Mouse (Mus musculus) hindbrain, postnatal 0 days (tissue): Measurements from ENCODE around the gene Ube2n. TPM values are rescaled to one million over a fixed set of nuclear protein-coding genes. Genes with fewer than 3 reads are reported as not detected.
A peak's percentile ranks its signal among the peaks of the same experiment; 100 is the strongest.
"Not testable (repeated sequence)": the region's sequence is repeated elsewhere in the genome, so short reads cannot be mapped to it uniquely, and the experiment has no call there.

ENCODE experiments used
- ATAC-seq: fragments of 200-750 bp; cut with Nextera tagmentation; 2 replicates; pipeline ENCODE4 v1.8.0; 2017; ENCODE audit warnings: mild to moderate bottlenecking, moderate TSS enrichment, moderate library complexity
- DNase-seq: peaks from one replicate; pipeline ENCODE4 v3.0.0-alpha.2; 2015; ENCODE audit warnings: low spot score
- H3K27ac ChIP-seq: fragments of 300-500 bp; sonication (generic); 2 replicates; pipeline ENCODE4 v1.5.1; 2014; ENCODE audit warnings: mild to moderate bottlenecking
- H3K27me3 ChIP-seq: fragments of 300-500 bp; sonication (generic); 2 replicates; pipeline ENCODE4 v1.6.1; 2014; ENCODE audit warnings: low read length, mixed read lengths; ENCODE audit not compliant: insufficient read depth
- H3K36me3 ChIP-seq: fragments of 300-500 bp; sonication (generic); 2 replicates; pipeline ENCODE4 v1.6.1; 2014; ENCODE audit warnings: low read length, mixed read lengths; ENCODE audit not compliant: insufficient read depth
- H3K4me1 ChIP-seq: fragments of 300-500 bp; sonication (generic); 2 replicates; pipeline ENCODE4 v1.6.1; 2014; ENCODE audit warnings: antibody characterized with exemption, low read length, mixed read lengths; ENCODE audit not compliant: insufficient read depth
- H3K4me2 ChIP-seq: fragments of 300-500 bp; sonication (generic); 2 replicates; pipeline ENCODE4 v1.6.1; 2014; ENCODE audit warnings: low read depth, mild to moderate bottlenecking, low read length, moderate library complexity, mixed read lengths
- H3K4me3 ChIP-seq: fragments of 300-500 bp; sonication (generic); 2 replicates; pipeline ENCODE4 v1.5.1; 2014; ENCODE audit warnings: low read length
- H3K9ac ChIP-seq: fragments of 300-500 bp; sonication (generic); replicated peaks from 2 replicates; pipeline ENCODE4 v1.6.1; 2014; ENCODE audit warnings: mild to moderate bottlenecking, low read length, moderate library complexity, mixed read lengths
- H3K9me3 ChIP-seq: fragments of 300-500 bp; sonication (generic); 2 replicates; pipeline ENCODE4 v1.6.1; 2016; ENCODE audit warnings: low read length, mixed read lengths
- CTCF ChIP-seq: IDR thresholded peaks from 2 replicates; pipeline ENCODE4 v1.5.1; 2016; ENCODE audit warnings: antibody characterized with exemption, control low read depth, low read depth
- WGBS: fragments of 180-500 bp; shearing (Covaris S2); extraction: QIAGEN DNeasy Blood & Tissue Kit; methylation state at CpG from one replicate; pipeline ENCODE4 v1.1.7; 2014; 5-methylcytosine and 5-hydroxymethylcytosine counted together
- polyA plus RNA-seq: library from polyadenylated mRNA; unstranded; fragments of >200 nt; fragmentation: Nextera tagmentation; extraction: Ambion mirVana; gene quantifications from 2 replicates; pipeline ENCODE4 v1.2.1, GENCODE M21; 2015
- total RNA-seq: library from RNA; depleted of rRNA; stranded (reverse); fragments of >200 nt; gene quantifications from 2 replicates; pipeline ENCODE4 v1.2.3, GENCODE M21; 2014

Gene Ube2n
- total and polyA plus RNA-seq, 2 experiments from 2014 or later = 203 to 333 TPM

DNA sequence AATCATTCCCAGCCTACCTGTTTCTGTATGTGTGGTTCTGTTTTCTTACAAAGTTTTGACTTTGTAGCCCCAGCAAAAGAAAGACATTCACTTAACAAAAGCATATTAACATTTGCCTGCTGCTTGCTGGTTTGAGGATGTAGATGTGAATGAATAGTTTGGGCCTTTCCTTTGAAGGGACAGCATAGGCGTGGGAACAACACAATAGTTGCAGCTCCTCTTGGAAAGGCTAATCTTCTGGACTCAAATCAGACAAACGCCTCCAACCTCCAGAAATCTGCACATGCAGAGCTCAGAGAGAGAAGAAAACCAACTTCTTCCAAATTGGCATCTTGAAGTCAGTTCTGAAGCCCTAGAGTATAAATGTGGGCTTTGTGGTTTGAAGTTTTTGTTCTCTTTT, 29.7 kb downstream of the Ube2n start:
- DNase-seq (no peak), ATAC-seq (no peak)
- H3K27me3 ChIP-seq = no peaks in the 10 kb centered on the region
- H3K4me2 ChIP-seq = no peak overlapping the region
- no peaks in the 10 kb centered on the region for H3K9me3 ChIP-seq
- H3K36me3 ChIP-seq = peaks cover 33% of the 10 kb centered on the region; the same call in 1 of the 2 replicates
- no peak overlapping the region for H3K9ac ChIP-seq
- H3K4me1 ChIP-seq = no peaks in the 10 kb centered on the region
- no peak for TF ChIP-seq CTCF
- no peak overlapping the region for H3K4me3 ChIP-seq
- H3K27ac ChIP-seq = no peak overlapping the region
- WGBS = 70% methylated on average over 2 of the region's 2 CpGs

DNA sequence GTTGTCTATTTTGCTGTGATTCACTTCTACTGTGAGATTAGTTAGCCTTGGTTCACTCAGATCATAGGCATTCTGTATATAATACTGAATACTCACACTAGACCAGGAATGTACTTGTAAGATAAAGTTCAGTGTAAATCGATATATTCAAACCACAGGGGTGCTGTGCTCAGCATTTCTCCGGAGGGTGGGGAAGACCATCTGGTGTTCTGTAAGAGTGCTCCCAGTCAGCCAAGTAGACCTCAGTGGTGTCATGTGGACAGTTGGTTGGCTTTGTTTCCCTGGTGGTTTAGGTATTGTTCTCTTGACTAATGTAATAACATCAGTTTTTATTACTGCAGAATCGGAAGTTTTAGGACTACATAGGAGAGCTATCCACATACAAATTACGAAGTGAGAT, 30.1 kb downstream of the Ube2n start:
- Histone ChIP-seq H3K27ac (no peak overlapping the region), H3K4me2 (no peak overlapping the region), H3K9ac (no peak overlapping the region), H3K4me1 (no peaks in the 10 kb centered on the region), H3K9me3 (no peaks in the 10 kb centered on the region), H3K36me3 (peaks cover 33% of the 10 kb centered on the region; the same call in 1 of the 2 replicates), H3K4me3 (no peak overlapping the region), H3K27me3 (no peaks in the 10 kb centered on the region)
- DNase-seq = no peak
- no peak for TF ChIP-seq CTCF
- WGBS = 51% methylated on average over 4 of the region's 4 CpGs
- no peak for ATAC-seq

GRCm38 (mm10) chr10:95546178-95546577, 31.2 kb downstream of the Ube2n start:
- Histone ChIP-seq H3K27ac (no peak overlapping the region), H3K9me3 (no peaks in the 10 kb centered on the region), H3K4me1 (no peaks in the 10 kb centered on the region), H3K36me3 (peaks cover 33% of the 10 kb centered on the region; the same call in 1 of the 2 replicates), H3K4me3 (no peak overlapping the region), H3K9ac (no peak overlapping the region), H3K4me2 (no peak overlapping the region), H3K27me3 (no peaks in the 10 kb centered on the region)
- no peak for ATAC-seq
- no peak for DNase-seq
- 96% methylated on average over 2 of the region's 2 CpGs for WGBS
- TF ChIP-seq CTCF = no peak

DNA sequence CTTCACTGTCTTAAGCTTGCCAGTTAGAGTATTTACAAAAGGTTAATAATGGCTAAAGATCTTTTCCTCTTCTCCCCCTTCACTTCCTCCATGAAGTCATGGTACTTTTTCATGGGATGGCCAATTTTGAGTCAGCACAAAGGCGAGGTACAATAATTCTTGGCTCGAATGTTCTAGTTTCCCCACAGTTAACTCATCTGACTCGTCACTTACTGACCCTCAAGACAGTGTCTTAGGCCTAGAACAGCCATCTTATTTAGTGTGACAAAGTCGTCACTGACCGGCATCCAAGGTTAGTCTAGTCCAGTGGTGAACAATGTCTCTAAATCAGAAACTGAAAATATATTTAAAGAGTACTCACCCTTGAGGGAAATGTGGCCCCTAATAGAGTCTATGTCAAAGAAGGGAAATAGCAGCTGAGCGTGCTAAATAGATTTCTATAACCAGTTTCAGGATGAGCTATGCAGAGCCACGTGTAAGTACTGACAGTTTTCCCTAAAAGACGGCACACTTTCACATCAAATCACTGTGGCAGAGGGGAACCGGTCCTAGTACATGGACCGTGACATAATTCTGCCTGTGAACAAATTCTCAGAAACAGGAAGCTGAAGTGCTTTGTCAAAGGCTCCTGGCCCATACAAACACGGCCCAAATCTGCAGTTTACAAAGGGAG, 33.3 kb downstream of the Ube2n start:
- Histone ChIP-seq H3K36me3 (peaks cover 29% of the 10 kb centered on the region; the same call in 1 of the 2 replicates), H3K27me3 (no peaks in the 10 kb centered on the region), H3K9me3 (no peaks in the 10 kb centered on the region), H3K4me1 (0 out of 2 replicates have a peak, but pooled peaks cover 3% of the 10 kb centered on the region), H3K4me2 (no peak overlapping the region), H3K4me3 (no peak overlapping the region), H3K27ac (no peak overlapping the region), H3K9ac (no peak overlapping the region)
- WGBS = 82% methylated on average over 11 of the region's 11 CpGs
- no peak for DNase-seq
- no peak for ATAC-seq
- no peak for TF ChIP-seq CTCF

DNA sequence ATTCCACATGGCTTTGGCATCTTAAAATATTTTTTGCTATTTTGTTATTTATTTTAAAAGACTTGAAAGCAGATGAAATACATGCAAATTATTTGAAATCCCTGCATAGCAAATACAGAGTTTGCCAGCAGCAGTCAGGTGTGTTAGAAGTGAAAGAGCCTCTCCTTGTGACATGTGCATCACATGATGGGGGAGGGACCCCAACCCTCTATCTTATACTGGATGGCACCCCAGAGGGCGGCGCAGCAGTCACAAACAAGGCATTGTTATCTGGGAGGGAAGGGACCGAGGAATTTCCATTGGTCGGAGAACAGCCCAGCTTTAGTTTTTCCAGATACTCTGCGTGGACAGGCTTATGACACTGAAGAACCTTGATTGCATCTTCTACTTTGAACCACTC, 34.1 kb downstream of the Ube2n start:
- not testable (repeated sequence) for ATAC-seq, H3K9me3 ChIP-seq, H3K4me3 ChIP-seq, H3K27me3 ChIP-seq, H3K4me1 ChIP-seq, H3K4me2 ChIP-seq, H3K9ac ChIP-seq, H3K27ac ChIP-seq, DNase-seq
- peaks cover 24% of the 10 kb centered on the region; the same call in 1 of the 2 replicates for H3K36me3 ChIP-seq
- 58% methylated on average over 5 of the region's 5 CpGs for WGBS

DNA sequence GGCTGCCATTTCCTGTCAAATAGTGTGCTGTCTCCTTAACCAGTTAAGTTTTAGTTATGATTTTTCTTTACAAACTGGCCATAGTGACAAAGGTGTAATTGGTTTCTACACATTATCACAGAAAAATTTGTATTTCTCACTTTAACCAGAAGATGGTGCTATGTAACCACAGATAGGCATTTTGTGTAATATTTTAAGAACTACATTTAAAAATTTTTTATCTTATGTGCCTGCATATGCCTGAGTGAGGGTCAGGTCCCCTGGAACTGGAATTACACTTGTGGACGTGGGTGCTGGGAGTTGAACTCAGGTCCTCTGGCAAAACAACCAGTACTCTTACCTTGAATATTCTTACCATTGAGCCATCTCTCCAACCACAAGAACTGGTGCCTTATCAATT, 35.6 kb downstream of the Ube2n start:
- H3K4me3 ChIP-seq = no peak overlapping the region

GRCm38 (mm10) chr10:95551752-95552151, 36.8 kb downstream of the Ube2n start:
- TF ChIP-seq CTCF = peak; percentile 65
- H3K4me3 ChIP-seq = no peak overlapping the region
- H3K4me2 ChIP-seq = no peak overlapping the region
- ATAC-seq (no peak), DNase-seq (peak; percentile 56)
- H3K4me1 ChIP-seq = 0 out of 2 replicates have a peak, but pooled peaks cover 3% of the 10 kb centered on the region
- no peaks in the 10 kb centered on the region for H3K9me3 ChIP-seq
- peaks cover 6% of the 10 kb centered on the region; the same call in 1 of the 2 replicates for H3K36me3 ChIP-seq
- no peak overlapping the region for H3K27ac ChIP-seq
- H3K9ac ChIP-seq = no peak overlapping the region
- no peaks in the 10 kb centered on the region for H3K27me3 ChIP-seq

More for the DNA sequence above, 35.6 kb downstream of the Ube2n start:
- Histone ChIP-seq H3K9me3 (no peaks in the 10 kb centered on the region), H3K27ac (no peak overlapping the region), H3K4me2 (no peak overlapping the region), H3K36me3 (peaks cover 16% of the 10 kb centered on the region; the same call in 1 of the 2 replicates), H3K9ac (no peak overlapping the region), H3K4me1 (0 out of 2 replicates have a peak, but pooled peaks cover 3% of the 10 kb centered on the region), H3K27me3 (no peaks in the 10 kb centered on the region)
- TF ChIP-seq CTCF = peak; percentile 66
- no peak for ATAC-seq
- WGBS = 66% methylated on average over 1 of the region's 1 CpGs
- DNase-seq = peak; percentile 62
